Mouse (Mus musculus): ENCODE results near the gene Gsg1l2.
A peak's percentile ranks its signal among the peaks of the same experiment; 100 is the strongest.

The Gsg1l2 gene

GRCm38 (mm10) chr11:67819604-67820003 lies 45.2 kb downstream of the Gsg1l2 start:
- DNase-seq (ENCODE audit: inconsistent ontology term) = peak; percentile 51

- DNase-seq (ENCODE audit: inconsistent ontology term) = peak; percentile 48
Measured at GRCm38 (mm10) chr11:67820221-67820620, 45.8 kb downstream of the Gsg1l2 start.

- no peak for DNase-seq (ENCODE audit: inconsistent ontology term)
Measured at GRCm38 (mm10) chr11:67821560-67821959, 47.2 kb downstream of the Gsg1l2 start.

- peak; percentile 74 for DNase-seq (ENCODE audit: inconsistent ontology term)
Measured at GRCm38 (mm10) chr11:67828360-67829059, 54.1 kb downstream of the Gsg1l2 start.

GRCm38 (mm10) chr11:67829530-67829929 lies 55.1 kb downstream of the Gsg1l2 start:
- no peak for DNase-seq (ENCODE audit: inconsistent ontology term)

GRCm38 (mm10) chr11:67831820-67832219 lies 57.4 kb downstream of the Gsg1l2 start:
- DNase-seq (ENCODE audit: inconsistent ontology term) = no peak

GRCm38 (mm10) chr11:67835408-67836078 lies 61.1 kb downstream of the Gsg1l2 start:
- DNase-seq (ENCODE audit: inconsistent ontology term) = no peak
